Mouse (Mus musculus) embryo, embryonic 11.5 days (tissue): ENCODE results near the gene Gmds.

Experiments
- DNase-seq: peaks from one replicate; pipeline ENCODE4 v3.0.0-alpha.2; 2012; ENCODE audit warnings: low read depth, low spot score

Gene Gmds

DNA sequence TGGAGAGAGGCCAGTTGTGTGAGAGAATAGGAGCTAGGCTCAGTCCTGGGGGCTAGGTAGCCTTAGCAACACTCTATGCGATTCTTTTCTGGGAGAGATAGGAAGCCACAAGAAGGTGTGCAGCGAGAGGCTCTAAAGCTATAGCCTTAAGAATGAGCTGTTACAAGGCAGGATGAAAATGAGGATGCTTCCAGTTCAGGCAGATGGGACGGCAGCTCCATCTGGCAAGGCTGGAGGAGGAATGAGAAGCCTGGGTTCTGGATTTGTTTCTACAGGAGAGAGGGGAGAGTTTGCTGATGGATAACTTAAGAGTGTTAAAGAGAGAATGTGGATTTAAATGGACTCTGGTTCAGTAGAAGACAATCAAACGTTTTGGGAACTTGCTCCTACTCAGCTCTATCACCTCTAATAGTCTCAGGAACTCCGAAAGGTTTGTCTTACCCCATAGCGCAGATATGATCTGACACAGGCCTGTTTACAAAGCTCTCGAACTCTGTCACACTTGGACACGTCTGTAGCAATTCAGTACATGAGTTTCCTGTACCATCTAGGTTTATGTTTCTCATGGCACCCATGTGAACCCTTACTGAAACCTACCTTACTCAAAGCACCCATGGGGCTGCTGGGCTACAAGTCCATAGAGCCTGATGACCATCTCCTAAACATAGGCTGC, 459.6 kb downstream of the Gmds start:
- DNase-seq, result no peak

DNA sequence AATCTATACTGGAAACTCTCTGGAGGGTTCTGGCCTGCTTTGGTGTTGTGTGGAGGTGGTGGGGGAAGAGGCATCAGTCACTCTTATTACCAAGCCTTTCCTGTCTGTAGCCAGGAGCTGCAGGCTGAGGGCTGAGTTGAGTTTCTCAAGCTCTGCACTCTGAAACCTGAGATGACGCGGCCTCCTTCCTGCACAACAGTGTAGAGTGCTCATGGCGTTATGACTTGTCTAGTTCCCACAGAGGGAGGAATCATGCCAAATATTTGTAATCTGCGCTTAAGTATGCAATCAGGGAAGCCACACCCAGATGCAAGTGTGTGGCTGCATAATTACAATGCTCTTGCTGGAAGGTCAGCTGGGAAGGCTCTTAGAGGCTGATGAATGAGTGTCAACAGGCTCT, 461.5 kb downstream of the Gmds start:
- DNase-seq, result no peak

GRCm38 (mm10) chr13:31874427-31874826, 464.1 kb downstream of the Gmds start:
- no peak for DNase-seq

DNA sequence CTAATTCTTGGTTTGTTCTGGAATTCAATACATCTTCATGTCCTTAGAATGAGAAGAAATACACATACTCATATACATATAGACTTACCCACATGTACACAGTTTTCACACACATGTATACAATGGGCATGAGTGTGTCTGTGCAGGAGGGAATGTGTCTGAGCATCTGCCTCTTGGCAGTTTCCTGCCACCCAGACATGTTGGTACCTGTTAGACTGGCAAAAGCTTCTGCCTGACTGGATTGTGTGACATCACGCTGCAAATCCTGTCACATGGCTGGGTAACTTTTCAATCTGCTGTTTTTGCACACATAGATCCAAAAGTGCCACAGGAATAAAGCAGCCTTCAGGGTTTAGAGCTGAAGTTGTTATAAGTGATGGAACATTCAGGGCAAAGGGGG, 465.3 kb downstream of the Gmds start:
- DNase-seq, result no peak

- DNase-seq, result no peak
Measured at GRCm38 (mm10) chr13:31864786-31865185, 473.8 kb downstream of the Gmds start.

- DNase-seq, result no peak
Measured at GRCm38 (mm10) chr13:31863461-31863860, 475.1 kb downstream of the Gmds start.

- no peak for DNase-seq
Measured at GRCm38 (mm10) chr13:31860200-31860599, 478.3 kb downstream of the Gmds start.

DNA sequence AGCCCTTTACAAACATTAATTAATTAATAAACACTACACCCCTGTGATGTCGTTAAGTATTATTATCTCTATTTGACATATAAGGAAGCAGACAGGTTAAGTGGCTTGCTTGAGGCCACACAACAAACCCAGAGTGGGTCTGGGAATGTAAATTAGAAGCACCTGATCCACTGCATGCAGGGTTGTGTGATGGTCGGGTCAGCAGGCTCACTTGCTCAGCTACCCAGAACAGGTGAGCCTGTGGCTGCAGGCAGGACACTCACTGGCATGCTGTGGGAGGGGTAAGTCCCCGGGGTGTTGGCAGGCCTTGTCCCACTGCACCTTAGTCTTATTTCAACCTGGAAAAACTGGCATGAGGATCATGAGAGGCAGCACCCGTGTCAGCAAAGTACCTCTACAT, 484.5 kb downstream of the Gmds start:
- no peak for DNase-seq

- no peak for DNase-seq
Measured at GRCm38 (mm10) chr13:31853564-31853963, 485.0 kb downstream of the Gmds start.

- DNase-seq, result no peak
Measured at GRCm38 (mm10) chr13:31849258-31849971, 489.1 kb downstream of the Gmds start.

DNA sequence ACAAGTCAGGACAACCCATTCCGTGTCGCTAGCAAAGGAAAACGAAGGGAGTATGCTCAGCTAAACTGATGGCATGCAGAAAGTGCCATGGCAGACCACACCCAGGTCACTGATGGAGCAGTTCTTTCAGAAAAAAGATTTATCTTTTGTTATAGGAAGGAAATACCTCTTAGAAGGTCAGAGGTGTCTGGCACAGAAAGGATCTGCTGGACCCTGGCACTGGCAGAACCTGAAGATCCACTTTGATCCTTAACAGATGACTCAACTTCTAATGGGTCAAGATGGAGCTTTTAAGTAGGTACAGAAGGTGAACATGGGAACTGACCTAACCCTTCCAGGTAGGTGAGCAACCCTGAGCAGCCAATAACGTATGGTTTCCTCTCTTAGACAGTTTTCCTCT, 502.7 kb downstream of the Gmds start:
- DNase-seq, result no peak

- DNase-seq, result no peak
Measured at GRCm38 (mm10) chr13:31830332-31830731, 508.2 kb downstream of the Gmds start.

DNA sequence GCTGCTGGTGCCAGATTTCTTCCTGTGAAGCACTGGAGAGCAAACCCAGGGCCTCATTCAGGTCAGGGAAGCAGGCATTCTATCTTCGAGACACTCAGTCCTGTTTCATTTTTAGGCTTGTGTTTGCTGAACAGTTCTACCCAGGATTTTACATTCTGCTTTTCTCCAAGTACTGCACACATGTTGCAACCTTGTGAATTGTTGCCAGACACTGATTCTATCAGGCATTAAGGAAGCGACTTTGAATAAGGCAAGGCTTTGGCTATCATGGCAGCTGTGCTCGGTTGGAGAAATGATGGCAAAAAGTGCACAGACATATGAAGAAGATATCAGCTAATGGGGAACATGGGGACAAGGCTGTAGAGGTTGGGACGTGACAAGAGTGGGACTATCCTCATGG, 510.1 kb downstream of the Gmds start:
- no peak for DNase-seq

DNA sequence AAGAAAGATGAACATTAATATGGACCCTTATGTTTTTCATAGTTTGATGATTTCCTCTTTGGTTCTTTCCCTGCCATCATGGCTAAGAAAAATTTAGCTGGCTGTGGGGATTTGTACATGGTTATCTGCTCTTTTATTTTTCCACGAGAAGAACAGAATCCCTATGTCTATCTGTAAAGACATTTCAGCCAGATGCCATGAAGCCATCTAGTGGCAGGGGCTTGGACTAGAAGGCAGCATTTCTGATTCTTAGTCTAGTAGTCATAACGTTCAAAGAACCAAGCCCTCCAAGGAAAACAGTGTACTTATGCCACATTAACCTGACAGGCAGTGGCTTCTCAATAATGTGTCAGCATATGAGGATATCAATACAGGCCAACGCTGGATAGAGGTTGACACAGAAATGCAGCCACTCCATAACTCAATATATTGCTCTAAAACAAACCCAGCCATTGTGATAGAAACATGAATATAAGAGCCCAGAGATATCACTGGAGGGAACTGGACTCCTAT, 510.7 kb downstream of the Gmds start:
- DNase-seq, result no peak

DNA sequence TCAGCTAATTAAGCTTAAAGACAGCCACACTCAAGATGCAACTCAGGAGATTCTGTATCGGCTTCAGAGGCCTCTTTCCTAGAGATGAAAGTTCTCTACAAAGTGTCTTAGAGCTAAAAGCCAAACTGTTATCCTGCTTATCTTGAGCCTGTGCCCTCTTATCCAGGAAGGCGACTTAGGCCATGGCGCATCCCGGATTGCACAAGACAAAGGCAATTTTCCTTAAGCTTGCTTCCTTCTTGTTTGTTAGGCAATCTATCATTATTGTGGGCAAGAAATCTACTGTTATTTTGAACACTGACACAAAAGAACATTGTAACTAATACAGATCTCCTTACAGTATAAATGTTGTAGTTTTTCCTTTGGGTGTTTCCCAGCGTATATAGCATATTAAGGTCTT, 511.4 kb downstream of the Gmds start:
- no peak for DNase-seq

GRCm38 (mm10) chr13:31825180-31825579, 513.4 kb downstream of the Gmds start:
- DNase-seq, result no peak

GRCm38 (mm10) chr13:31823316-31823715, 515.2 kb downstream of the Gmds start:
- DNase-seq, result no peak

DNA sequence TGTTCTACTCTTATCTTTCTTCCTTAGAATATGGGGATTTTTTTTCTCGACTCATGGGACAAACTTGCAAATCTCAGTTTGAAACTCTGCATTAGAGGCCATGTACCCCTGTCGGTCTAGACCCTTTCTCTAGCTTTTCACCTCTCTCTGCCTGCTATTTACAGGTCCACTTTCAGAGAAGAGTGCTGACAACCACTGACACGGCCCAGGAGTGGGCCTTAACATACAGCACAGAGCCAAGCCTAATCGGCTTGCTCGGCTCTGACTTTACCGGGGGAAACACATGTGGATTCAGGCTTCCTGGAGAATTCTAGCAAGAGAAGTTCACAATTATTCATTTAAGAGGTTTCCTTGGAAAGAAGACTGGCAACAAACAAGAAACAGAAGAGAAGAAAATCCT, 517.5 kb downstream of the Gmds start:
- no peak for DNase-seq

GRCm38 (mm10) chr13:31820587-31821017, 517.9 kb downstream of the Gmds start:
- DNase-seq, result no peak

DNA sequence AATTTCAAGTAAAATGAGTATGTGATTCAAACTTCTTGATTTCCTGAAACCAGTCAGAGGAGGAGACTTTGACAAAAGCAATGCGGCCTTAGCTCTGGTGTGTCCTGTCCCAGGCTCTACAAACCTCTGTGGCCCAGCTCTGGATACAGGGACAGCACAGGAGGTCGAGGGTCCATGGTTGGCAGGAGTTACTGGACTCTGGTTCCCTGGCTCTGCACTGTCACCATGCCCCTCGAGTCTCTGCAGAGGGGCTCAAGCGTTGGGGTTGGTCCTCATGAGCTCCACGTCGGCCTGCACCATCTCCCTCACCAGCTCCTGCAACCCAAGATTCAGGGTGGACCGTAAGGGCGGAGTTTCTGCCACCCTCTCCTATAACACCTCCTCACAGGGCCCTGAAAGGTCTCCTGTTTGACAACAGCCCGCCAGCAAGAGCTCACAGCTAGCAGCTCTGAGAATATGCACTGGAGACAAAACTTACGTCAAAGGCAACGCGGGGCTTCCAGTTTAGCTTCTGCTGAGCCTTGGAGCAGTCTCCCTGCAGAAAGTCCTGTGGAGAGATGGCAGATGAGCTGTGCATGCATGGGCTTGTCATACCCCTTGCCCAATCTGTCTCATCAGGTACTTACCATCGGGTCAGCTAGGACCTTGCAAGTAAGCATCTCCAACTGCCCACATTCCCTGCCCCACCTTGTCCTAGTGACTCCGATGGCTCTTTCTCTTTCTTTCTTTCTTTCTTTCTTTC, 518.7 kb downstream of the Gmds start:
- DNase-seq, result no peak

DNA sequence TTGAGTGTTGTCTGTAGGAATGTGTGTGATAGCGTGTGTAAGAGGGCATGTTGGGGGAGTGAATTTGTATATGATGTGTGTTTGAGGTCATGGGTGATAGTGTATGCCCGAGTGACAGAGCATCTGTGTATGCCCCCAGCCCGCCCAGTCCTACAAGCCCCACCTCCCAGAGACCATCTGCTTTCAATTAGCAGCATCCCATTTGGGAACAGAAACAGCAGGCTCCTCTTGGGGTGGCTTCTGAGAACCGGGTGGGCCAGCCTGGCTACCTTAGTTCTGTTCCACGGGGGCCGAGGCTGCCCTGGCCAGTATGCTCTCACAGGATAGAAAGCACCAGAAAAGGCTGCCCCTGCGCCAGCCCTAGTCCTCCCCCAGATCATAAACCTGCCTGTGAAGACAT, 520.2 kb downstream of the Gmds start:
- DNase-seq, result no peak

DNA sequence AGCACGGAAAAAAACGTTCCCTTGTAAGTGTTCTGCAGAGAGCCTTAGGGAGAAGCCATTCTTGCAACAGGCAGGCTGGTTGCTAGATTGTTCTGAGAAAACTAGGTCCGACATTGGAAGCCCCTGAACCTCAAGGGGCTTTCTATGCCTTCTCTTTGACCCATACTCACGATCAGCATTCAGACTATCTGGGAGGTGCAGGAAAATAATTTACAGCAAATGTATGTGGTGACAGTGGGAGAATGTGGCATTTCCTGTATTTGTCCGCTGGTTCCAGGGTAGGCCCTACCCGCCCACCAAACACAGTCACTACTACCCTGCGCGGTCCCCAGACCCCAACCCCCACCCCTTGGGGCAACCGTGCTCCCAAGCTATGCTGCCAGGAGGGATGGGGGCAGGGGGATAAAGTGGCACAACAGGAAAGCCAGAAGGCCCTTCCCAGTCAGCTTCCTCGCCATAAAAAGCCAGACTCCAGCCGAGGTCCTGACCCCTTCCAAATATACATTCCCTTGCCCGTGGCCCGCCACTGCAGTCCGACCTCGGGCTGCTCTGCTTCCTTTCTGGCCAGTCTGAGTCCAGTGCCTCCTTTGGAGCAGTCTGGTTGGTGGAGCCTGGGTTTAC, 523.0 kb downstream of the Gmds start:
- no peak for DNase-seq
